Mouse (Mus musculus) telencephalon, adult 2 months (tissue): ENCODE measurements around the gene Cdk17.
"Not testable (repeated sequence)": the region's sequence is repeated elsewhere in the genome, so short reads cannot be mapped to it uniquely, and the experiment has no call there.

Experiments used
- DNase-seq: peaks from one replicate; pipeline ENCODE4 v3.0.0-alpha.2; 2011; ENCODE audit warnings: low read depth, low spot score

The Cdk17 gene

DNA sequence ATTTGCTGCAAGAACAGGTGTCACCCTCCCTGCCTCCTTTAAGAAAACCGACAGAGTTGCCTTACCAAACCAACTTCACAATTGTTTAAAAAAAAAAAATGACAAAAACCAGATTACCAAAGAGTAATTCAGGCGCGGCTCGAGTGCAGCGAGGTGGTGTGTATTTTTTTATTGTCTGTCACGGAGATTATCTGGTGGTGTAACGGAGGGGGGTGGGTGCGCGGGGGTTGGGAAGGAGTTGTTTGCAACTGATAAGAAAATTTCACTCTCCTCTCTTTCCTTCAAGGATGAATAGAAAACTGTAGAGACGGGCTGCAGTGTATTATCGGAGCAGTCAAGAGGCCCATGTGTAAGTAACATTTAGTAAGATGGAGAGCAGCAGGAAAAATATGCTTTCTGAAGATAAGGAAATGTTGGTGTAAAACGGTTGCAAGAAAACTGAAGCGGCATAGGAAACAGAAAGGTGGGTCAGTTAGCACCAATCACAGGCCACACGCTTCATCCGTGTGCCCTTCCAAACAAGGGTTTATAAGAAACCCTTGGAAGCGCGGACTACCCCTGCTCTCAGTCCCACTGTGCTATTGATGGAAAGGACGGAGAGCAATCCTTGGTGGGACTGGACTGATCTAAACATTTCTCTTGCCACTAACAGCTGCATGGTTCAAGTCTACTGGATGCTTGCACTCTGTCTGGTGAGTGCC is 17.2 kb upstream of the Cdk17 start:
- no peak for DNase-seq

DNA sequence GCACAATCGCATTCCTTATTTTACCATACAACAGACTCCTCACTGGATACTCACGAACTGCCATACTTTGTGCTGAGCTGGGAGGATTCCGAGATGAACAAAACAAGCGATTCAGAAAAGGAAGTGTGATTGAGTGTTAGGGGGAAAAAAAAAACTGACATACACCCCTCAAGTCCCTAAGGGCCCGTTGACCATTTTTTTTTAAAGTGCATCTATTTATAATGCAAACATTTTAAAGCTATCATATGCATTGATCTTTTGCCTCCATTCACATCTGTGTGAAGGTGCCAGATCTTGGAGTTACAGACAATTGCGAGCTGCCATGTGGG is 16.7 kb upstream of the Cdk17 start:
- no peak for DNase-seq

- DNase-seq, result no peak
Measured at GRCm38 (mm10) chr10:93144579-93144978, 16.1 kb upstream of the Cdk17 start.

DNA sequence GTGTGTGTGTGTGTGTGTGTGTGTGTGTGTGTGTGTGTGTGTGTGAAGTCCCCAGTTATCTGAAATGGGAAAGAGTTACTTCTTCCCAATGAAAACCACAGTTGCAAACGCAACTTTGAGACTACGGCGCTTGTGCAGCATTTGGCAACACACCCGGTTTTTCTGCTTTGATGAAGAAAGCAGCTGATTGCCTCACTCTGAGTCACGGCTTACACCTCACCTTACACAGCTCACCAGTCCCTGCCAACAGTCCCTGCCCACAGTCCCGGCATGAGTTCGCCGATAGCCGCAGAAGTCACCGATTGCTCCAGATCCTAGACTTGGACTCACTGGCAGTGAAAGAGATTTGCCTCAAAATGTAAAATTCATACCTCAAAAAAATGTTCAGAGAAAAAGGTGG is 15.6 kb upstream of the Cdk17 start:
- no peak for DNase-seq

DNA sequence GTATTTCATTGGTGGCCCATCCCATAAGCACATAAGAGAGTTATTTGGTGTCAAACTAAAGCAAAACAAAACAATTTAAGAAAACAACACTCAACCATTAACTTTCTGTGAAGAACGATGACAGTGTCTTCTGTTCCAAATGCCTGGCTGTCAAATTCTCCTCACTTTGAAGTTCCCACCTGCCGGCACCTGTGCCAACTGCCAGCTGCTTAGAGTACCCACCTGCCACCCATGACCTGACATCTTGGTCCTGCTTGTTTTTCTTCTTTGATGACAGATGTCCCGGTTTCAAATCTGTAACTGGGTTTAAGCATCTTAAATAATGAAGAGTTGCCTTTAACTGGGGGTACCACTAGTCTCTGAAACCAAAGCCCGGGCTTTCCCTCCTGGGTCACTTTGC is 14.1 kb upstream of the Cdk17 start:
- DNase-seq, result no peak

GRCm38 (mm10) chr10:93147691-93148090 is 13.0 kb upstream of the Cdk17 start:
- DNase-seq, result no peak

DNA sequence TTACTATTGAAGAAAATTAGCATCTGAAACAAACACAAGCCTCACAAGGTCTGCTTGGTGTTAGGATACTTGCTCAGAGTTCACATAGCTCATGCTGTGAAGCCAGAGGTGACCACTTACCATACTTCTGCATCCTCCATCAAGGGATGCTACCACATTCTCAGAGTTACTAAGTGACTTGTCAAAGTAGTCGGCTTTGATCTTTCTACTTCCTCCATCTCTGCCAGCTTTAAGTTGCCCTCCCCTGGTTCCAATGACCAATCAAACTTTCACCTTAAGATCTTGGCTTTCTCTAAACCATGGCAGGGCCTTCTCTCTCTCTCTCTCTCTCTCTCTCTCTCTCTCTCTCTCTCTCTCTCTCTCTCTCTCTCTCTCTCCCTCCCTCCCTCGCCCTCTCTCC is 11.1 kb upstream of the Cdk17 start:
- no peak for DNase-seq

GRCm38 (mm10) chr10:93151775-93152174 is 8.9 kb upstream of the Cdk17 start:
- DNase-seq, result no peak

DNA sequence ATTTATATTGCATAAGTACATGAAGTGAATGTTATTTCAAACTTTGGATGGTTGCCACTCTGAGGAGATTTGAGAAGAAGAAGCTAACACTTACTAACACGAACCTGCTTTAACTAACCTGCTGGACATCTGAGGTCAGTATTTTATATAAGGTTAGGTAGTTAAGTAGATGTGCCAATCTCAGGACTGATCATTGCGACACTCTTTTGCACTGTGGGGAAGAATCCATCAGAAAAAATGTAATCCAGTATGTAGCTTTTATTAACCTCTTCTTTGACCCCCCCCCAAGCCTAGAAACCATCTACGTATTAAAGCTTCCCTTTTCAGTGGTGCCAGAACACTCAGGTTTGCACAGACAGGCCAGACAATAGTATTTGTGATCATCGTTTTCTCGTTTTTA is 8.0 kb upstream of the Cdk17 start:
- DNase-seq, result no peak

DNA sequence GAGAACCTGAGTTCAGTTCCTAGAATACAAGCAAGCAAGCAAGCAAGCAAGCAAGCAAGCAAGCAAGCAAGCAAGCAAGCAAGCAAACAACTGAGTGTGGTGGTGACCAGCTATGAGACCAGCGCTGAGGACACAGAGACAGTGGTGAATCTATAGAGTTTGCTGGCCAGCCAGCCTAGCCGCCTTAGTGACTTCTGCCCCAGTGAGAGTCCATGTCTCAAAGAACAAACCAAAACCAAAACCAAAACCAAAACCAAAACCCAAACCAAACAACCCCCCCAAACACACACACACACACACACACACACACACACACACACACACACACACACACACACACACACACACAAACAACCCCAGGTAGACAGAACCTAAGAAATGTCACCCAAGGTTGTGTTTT is 7.3 kb upstream of the Cdk17 start:
- DNase-seq, result not testable (repeated sequence)

DNA sequence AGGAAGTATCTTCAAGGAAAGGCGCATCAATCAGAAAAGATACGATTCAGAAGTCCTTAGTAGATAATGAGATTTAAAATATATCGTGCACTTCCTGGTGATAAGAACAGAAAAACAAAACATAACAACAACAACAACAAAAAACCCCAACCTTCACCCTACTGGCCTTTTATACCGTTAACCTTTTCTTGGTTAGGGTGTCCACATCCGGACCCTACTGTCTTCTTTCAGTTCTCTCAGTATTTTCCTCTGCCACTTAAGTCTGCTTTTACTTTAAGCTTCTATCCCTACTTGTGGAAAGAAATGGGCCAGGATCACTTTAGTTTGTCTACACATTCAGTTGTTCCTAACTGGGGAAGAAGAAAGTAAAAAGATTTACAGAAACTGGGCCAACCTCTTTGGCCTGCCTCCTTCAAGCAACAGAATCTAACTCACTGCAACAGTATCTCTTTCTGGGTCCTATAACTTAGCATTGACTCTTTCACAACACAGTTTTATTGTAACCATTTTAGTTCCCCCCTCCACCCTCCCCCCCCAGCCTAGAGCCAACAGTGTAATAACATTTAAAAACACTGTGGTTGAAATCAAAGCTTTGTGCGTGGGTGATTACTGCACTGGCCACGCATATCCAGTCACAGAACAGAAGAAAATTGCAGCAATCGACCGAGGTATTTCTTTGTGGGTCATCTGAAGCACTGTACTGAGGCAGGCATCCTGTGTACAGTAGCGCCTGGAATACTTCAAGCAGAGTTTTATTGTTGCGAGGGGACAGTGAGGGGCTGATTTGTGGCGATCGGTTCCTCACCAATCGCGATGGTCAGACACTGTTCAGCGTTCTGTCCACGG is 801 bp upstream of the Cdk17 start:
- no peak for DNase-seq

GRCm38 (mm10) chr10:93160497-93160806 is 223 bp upstream of the Cdk17 start:
- DNase-seq, result peak; percentile 72

DNA sequence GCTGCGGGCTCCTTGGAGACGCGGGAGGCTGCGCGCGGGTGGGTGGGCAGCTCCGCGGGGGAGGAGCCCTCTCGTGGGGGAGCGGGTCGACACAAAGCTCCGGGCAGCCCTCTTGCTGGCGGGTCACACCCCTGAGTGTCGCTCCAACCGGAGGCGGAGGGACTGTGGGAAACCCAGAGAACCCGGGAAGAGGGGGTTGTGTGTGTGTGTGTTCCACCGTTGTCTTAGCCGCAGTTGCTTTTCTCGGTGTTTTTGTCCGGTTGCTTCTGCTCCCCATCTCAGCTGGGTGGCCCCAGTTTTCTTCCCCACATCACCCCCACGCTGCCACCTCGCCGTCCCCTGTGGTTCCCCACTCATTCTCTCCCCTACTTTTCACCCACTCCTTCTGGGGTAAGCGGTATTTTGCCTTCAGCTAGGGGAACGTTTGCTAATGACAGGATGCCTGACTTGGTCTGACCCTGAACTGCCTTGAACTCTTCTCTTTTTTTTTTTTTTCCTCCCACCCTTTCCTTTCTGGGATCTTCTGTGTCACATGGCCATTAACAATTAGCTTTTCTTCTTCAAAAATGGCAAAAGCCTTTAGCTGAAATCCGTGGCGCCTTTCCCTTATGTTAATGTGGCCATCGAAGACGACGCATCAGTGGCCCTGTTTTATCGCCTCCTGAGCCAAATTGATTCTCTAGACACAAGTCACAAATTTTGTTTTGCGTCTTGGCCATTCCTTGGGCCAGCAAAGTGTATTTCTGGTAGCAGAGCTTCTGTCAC is 1.0 kb downstream of the Cdk17 start:
- no peak for DNase-seq

DNA sequence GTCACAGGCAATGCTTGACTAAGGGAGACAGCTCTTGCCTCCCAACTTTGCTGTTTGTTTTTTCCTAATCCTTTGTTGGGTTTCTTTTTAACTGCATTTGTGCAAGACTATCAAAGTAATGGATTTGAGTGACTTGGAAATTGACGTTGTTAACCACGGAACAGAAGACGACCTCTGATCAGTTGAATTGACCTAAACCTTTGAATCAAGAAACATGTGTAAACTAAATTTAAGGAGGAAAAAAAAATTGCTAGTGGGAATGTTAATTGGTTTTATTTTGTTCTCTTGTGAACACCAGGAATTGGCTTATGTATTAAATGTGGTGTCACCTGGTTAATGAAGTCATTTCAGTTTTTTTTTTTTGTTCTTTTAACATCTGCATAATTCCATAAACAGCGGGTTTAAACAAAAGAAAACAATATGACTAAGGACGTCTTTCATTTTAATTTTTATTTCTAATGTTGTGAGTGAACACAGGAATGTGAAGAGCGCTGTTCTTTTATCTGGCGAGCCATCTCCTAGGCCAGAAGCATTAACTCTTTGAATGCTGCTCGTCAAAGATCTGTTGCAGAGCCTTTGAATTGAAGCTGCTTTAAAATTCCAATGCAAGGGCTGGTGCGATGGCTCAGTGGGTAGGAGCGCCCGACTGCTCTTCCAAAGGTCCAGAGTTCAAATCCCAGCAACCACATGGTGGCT is 1.7 kb downstream of the Cdk17 start:
- no peak for DNase-seq

GRCm38 (mm10) chr10:93162972-93163660 is 2.4 kb downstream of the Cdk17 start:
- DNase-seq, result no peak

GRCm38 (mm10) chr10:93163711-93164488 is 3.2 kb downstream of the Cdk17 start:
- DNase-seq, result no peak

- no peak for DNase-seq
Measured at GRCm38 (mm10) chr10:93165416-93166381, 5.0 kb downstream of the Cdk17 start.

DNA sequence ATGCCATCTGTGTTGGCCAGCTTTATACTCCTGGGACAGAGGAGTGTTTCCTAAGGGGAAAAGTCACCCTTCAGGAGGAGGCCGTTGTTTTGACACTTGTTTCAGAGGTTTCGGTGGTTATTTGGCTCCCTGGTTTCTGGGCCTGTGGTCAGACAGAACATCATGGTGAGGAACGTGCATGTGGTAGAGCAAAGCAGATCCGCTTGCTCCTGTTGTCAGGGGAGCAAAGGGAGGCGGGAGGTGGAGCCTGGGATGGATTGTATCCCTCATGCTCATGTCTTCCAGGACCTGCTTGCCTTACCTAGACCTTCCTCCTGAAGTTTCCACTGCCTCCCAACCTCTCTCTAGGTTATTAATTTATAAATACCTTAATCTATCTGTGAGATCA is 5.7 kb downstream of the Cdk17 start:
- no peak for DNase-seq

- DNase-seq, result no peak
Measured at GRCm38 (mm10) chr10:93167311-93167710, 6.6 kb downstream of the Cdk17 start.

DNA sequence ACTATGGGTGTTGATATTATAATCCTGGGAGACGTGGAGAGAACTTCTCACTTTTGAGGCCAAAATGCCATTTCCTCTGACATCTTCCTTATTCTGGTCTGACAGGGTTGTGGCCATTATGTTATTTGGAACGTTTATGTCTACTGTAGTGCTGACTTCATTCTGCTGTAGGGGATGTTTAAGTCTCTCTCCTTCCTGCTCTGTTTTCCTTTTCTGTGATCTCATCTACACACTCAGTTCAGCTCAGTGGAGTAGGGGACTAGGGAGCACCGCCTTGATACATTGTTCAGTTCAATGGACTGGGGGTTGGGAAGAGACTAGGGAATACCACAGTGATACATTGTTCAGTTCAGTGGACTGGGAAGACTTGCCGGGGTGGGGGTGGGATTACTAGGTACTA is 7.4 kb downstream of the Cdk17 start:
- DNase-seq, result no peak
